Mouse (Mus musculus) mesoderm, embryonic 11.5 days (tissue): ENCODE results near the gene Olfr830.
"Not testable (repeated sequence)": the region's sequence is repeated elsewhere in the genome, so short reads cannot be mapped to it uniquely, and the experiment has no call there.

Experiments used
- DNase-seq: peaks from one replicate; pipeline ENCODE4 v3.0.0-alpha.2; 2012; ENCODE audit warnings: low read depth, low spot score

Olfr830 gene

GRCm38 (mm10) chr9:18874393-18874792, at the start of gene Olfr830:
Gene Olfr830, plus strand, starts transcription at chr9:18874693.
- DNase-seq: no peak

GRCm38 (mm10) chr9:18854633-18855032, 19.9 kb upstream of the Olfr830 start, which contains the start of gene Olfr829:
Gene Olfr829, plus strand, starts transcription at chr9:18854933.
- DNase-seq: no peak

GRCm38 (mm10) chr9:18907699-18908098, 33.2 kb downstream of the Olfr830 start:
- DNase-seq: not testable (repeated sequence)

- not testable (repeated sequence) for DNase-seq
Observed at GRCm38 (mm10) chr9:18927921-18928320, 53.4 kb downstream of the Olfr830 start.
